In the genomic region with DNA sequence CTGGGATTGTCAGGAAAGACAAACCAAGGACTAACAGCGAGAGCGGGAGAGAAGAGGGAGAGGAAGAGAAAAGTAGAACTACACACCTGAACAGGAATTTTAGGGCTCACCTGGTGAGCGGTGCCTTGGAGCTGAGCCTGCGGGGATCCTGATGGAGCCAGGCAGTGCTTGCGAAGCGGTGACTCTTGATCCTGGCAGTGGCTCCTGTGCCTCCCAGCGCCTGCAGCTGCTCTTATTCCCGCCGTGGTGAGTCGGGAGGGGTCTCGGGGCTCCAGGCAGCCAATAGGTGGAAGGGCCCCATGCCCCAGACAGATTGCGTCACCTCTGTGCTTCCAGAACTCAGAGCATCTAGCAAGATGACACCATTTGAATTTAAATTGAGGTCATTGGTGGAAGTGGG, we compare ENCODE assay signal across 8 mouse cellular contexts. TPM values are rescaled to one million over a fixed set of nuclear protein-coding genes. Genes with fewer than 3 reads are reported as not detected.
DNase-seq lines count a peak whose midpoint lies in the region; ATAC-seq lines count a peak whose summit lies in the region.

A gene (minus strand): TSS at position 256 of the 400 bp plus-strand sequence.

- no peaks in the 10 kb centered on the region for H3K79me2 ChIP-seq in macrophage (ENCODE audit: inconsistent target)

- H3K9me3 ChIP-seq in embryonic facial prominence, embryonic 14.5 days (ENCODE audit: control insufficient read depth, low read length), result no peaks in the 10 kb centered on the region

- H3K36me3 ChIP-seq in embryonic facial prominence, embryonic 14.5 days (ENCODE audit: control insufficient read depth, insufficient read depth, low read length), result no peaks in the 10 kb centered on the region
- H3K36me3 ChIP-seq in macrophage (ENCODE audit: inconsistent target), result no peaks in the 10 kb centered on the region

- peak within 1 kb of the TSS; percentile 39 for H3K4me3 ChIP-seq in embryonic facial prominence, embryonic 14.5 days (ENCODE audit: low read depth, low read length)
- H3K4me3 ChIP-seq in macrophage (ENCODE audit: inconsistent target), result peak within 1 kb of the TSS; percentile 0; the same call in 1 of the 2 replicates

- 1% methylated on average over 12 of the region's 12 CpGs for WGBS in embryonic facial prominence, embryonic 14.5 days
- 4% methylated on average over 12 of the region's 12 CpGs for WGBS in macrophage (ENCODE audit: missing documents)

- H3K4me2 ChIP-seq in embryonic facial prominence, embryonic 14.5 days (ENCODE audit: low read depth, low read length), result peak within 1 kb of the TSS; percentile 78

- intact Hi-C loops in gastrocnemius, postnatal 14 days (cut with DNase I; ENCODE audit: low total_unique reads), result no loop called here

- peak within 1 kb of the TSS; percentile 9 for H3K9ac ChIP-seq in embryonic facial prominence, embryonic 14.5 days (ENCODE audit: low read depth, low read length)

- no peak within 1 kb of the TSS for H3K27ac ChIP-seq in embryonic facial prominence, embryonic 14.5 days (replicated peaks; ENCODE audit: low read depth, low read length)
- H3K27ac ChIP-seq in macrophage, result no peak within 1 kb of the TSS

- DNase-seq in lung, adult 18-20 months, result peak; percentile 9 to 12
- DNase-seq in lung, postnatal 10 days, result no peak
- DNase-seq in embryonic facial prominence, embryonic 14.5 days (ENCODE audit: low spot score), result peak; percentile 48
- DNase-seq in kidney, adult 9 months, result peak; percentile 2
- DNase-seq in layer of hippocampus, postnatal 14 days (ENCODE audit: low spot score in 2 of 2), result no peak
- no peak for DNase-seq in gastrocnemius, postnatal 14 days

- H3K27me3 ChIP-seq in embryonic facial prominence, embryonic 14.5 days (replicated peaks; ENCODE audit: control insufficient read depth, insufficient read depth, low read length), result peaks cover 17% of the 10 kb centered on the region

- H3K4me1 ChIP-seq in embryonic facial prominence, embryonic 14.5 days (ENCODE audit: control insufficient read depth, insufficient read depth, low read length), result peaks cover 7% of the 10 kb centered on the region; the same call in 1 of the 2 replicates

- ATAC-seq in cerebellum, adult (ENCODE audit: insufficient number of reproducible peaks, low FRiP score, low TSS enrichment), result peak; percentile 56
- peak; percentile 65; the same call in 1 of the 2 replicates for ATAC-seq in embryonic facial prominence, embryonic 14.5 days (ENCODE audit: low read depth)

RNA-seq across cellular contexts. Expression of the gene that starts here (rescaled TPM):
- polyA plus RNA-seq in embryonic facial prominence, embryonic 14.5 days (2014; fragmentation: Nextera tagmentation; extraction: Ambion mirVana), result 20.0 and 22.8 TPM in 2 replicates
- total RNA-seq in macrophage (2018; cell fraction: chromatin; rRNA removed), result not detected
- total RNA-seq in macrophage (2018; cell fraction: cytosol; rRNA removed), result not detected
- not detected for total RNA-seq in macrophage (2018; cell fraction: nucleus; rRNA removed)
- not detected in 3 replicates for polyA plus RNA-seq in macrophage (2018)
- 1 to 10 TPM; 2.4 to 2.7 TPM for total RNA-seq in layer of hippocampus, postnatal 14 days (2021)
- total RNA-seq in gastrocnemius, postnatal 14 days (2021), result not detected

Comparison
In these comparisons a context has a peak if more than half of its experiments do, and no peak if none do; other contexts are left out.
1. RNA of the gene that starts here (polyA plus RNA-seq): 20.0 to 22.8 TPM in embryonic facial prominence, embryonic 14.5 days; not detected in macrophage; every median in the first group is over 10 times any median in the second.
2. DNase-seq: peak in lung, adult 18-20 months (2 of 2), embryonic facial prominence, embryonic 14.5 days (single experiment) and kidney, adult 9 months (single experiment); none in lung, postnatal 10 days (single experiment), layer of hippocampus, postnatal 14 days (0 of 2) and gastrocnemius, postnatal 14 days (single experiment).